Mouse (Mus musculus): Measurements from ENCODE around the gene Gltp.
A peak's percentile ranks its signal among the peaks of the same experiment; 100 is the strongest.

The Gltp gene

DNA sequence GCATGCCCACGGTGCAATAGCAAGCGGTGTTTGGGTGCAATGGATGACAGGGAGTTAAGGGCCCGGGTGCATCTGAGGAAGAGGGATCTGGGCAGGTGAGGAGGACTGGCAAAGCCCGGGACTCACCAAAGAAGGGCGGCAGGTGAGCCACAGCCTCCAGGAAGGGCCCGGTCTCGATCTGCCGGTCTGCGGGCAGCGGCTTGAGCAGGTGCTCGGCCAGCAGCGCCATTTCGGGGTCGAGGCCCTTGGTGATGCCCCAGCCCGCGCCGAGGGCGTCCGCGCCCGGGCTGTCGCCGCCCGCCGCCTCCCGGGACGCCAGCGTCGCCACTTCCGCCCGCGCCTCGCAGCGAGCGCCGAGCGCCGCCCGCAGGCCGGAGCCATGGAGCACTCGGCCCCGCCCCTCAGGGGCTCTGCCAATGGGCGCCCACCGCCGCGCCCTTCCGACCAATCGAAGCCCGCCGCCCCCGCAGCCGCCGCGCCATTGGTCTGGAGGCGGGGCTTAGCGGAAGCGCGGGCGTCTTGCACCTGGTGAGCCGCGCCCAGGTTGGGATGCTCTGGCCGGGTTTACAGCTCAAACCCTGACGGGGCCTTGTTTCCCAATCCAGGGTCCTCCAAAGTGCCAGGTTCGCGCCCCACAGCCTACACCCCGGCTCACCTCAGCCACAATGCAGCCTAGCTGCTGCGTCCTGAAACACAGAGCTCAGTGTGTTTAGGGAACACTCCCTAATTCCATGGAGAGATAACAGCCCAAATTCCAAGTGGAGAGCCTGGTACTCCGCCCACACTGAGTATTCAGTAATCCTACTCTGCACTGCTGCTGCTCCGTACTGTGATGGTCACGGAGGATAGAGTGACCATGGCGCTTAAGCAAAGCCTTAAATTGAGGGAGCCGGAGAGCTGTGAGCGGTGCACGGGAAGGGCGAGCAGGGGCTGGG, at the start of gene Gltp:
Gene Gltp, minus strand, starts transcription at position 352 of the 935 bp plus-strand sequence.
- peak; percentile 79 for DNase-seq (ENCODE audit: low read depth, low spot score)

- DNase-seq (ENCODE audit: low read depth, low spot score), result no peak
Measured at GRCm38 (mm10) chr5:114738707-114739241, 48.0 kb upstream of the Gltp start.

- DNase-seq (ENCODE audit: low read depth, low spot score), result no peak
Measured at GRCm38 (mm10) chr5:114737090-114737887, 46.5 kb upstream of the Gltp start.

DNA sequence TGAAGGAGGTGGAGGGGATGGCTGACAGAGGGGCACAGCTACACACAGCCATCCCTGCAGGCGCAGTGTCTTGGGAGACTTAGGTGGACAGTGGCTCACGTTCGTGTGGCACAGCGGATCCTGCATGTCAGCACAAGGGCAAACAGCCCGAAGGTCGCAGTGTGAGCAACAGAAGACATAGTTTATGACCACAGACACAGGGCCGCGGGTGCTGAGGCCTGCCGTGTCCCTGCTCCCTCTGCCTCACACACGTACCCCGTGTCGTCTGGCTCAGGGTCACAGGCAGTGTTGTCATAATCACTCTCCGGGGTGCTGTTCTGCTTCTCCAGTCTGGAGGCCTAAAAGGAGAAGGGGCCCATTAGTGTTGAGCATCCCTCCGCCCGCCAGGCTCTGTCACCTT, 42.8 kb upstream of the Gltp start:
- no peak for DNase-seq (ENCODE audit: low read depth, low spot score)

- no peak for DNase-seq (ENCODE audit: low read depth, low spot score)
Measured at GRCm38 (mm10) chr5:114731969-114732368, 41.2 kb upstream of the Gltp start.

GRCm38 (mm10) chr5:114731498-114731897, 40.7 kb upstream of the Gltp start:
- no peak for DNase-seq (ENCODE audit: low read depth, low spot score)

- no peak for DNase-seq (ENCODE audit: low read depth, low spot score)
Measured at GRCm38 (mm10) chr5:114730129-114730528, 39.3 kb upstream of the Gltp start.

- DNase-seq (ENCODE audit: low read depth, low spot score), result no peak
Measured at GRCm38 (mm10) chr5:114728160-114728559, 37.4 kb upstream of the Gltp start.

DNA sequence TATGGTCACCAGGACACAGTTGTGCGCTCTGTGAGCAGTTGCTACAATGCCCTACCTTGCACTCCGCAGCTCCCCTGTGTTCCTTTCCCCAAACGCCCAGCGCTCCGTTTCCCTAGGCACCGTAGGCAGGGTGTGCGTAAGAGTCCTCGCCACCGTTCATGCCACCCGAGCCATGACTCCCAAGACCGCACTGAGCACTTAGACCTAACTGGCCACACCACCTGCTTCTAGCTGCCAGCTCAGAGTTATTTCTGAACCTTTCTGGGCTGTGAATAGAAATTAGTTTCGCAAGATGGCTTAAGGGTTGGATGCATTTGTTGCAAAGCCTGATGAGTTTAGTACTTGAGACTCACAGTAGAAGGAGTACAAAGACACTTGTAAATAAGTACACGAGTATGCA, 32.1 kb upstream of the Gltp start:
- DNase-seq (ENCODE audit: low read depth, low spot score), result no peak

DNA sequence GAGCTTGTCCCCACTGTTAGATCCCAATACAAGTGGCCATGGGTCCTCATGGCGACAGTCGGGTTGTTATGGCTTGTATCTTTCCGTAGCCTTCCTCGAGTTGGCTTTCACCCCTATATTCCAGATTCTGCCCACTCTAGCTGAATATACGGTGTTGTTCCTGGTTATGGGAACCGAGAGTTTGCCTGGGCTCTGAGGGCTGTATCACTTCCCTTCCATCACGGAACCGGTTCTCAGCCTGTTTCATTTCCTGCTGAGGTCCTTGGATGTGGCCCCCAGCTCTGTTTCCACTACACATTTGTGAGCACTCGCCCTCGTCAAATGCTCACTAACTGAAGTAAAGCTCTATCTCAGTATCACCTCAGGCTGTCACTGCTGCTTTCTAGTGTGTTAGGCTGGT, 31.2 kb upstream of the Gltp start:
- no peak for DNase-seq (ENCODE audit: low read depth, low spot score)

DNA sequence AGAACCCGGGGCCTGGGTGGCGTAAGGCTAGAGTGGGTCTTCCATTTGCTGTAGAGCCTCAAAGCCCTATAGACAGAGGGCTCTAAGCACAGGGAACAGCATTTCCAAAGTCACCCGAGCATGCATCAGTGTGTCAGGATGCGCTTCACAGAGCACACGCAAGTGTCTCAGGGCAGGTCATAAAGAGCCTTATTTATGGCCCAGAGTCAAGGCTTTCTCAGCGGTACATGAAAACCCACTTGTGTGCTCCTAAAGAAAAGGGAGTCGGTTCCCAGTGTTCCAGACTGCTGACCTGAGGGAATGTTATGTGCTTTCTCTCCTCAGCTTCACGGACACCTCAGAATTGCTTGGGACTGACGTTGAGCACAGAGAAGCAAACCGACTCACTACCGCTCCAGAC, 30.0 kb upstream of the Gltp start:
- DNase-seq (ENCODE audit: low read depth, low spot score), result no peak

- DNase-seq (ENCODE audit: low read depth, low spot score), result no peak
Measured at GRCm38 (mm10) chr5:114719928-114720270, 29.1 kb upstream of the Gltp start.

- DNase-seq (ENCODE audit: low read depth, low spot score), result no peak
Measured at GRCm38 (mm10) chr5:114719003-114719927, 28.5 kb upstream of the Gltp start.

- DNase-seq (ENCODE audit: low read depth, low spot score), result no peak
Measured at GRCm38 (mm10) chr5:114718483-114718882, 27.7 kb upstream of the Gltp start.

DNA sequence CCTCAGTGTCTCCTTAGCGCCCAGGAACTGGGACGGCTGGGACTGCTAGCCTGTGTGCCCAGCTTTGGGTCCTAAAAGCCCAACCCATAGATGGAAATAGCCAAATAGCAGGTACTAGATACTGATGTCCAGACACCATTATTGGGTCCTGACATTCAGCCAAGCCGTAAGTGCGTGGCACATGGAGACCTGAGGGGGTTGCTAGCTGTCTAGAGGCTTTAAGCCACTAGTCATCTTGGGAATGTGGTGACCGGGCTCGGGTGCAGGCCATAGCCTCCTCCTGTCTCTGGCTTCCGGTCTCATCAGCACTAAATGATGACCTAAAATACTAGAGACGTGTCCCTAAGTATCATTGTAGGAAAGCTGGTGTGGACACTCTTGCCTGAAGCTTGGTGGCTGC, 27.2 kb upstream of the Gltp start:
- DNase-seq (ENCODE audit: low read depth, low spot score), result no peak

DNA sequence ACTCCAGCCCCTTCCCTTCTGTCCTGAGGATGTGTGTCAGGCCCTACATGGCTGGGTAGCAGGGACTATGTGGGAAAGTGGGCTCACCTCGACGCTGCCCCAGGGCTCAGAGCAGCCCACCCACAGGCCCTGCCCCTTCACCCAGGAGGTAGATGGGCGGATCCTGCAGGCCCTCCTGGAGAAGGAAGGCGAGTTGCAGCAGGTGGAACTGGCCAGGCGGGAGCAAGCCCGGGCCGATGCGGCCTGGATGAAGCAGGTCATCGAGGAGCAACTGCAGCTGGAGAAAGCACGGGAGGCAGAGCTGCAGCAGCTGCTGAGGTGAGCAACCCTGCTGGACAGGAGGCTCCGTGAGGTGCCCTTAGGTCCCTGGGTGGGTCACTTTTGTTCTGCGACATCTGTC, 26.5 kb upstream of the Gltp start:
- DNase-seq (ENCODE audit: low read depth, low spot score), result no peak

DNA sequence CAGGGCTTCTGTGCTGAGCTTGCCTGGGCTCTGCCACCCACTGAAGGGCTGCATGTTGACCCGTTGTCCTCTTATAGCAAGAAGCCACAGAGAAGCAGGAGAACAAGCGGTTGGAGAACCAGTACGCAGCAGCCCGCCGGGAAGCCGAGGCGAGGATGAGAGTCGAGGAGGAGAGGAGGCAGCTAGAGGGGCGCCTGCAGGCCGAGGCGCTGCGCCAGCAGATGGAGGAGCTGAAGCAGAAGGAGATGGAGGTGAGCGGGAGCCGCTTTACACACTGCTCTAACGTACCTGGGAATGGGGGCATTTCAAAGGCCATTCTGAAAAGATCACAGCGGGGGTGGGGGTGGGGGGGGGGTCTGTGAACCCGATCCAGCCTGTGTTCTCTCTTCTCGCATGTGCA, 23.8 kb upstream of the Gltp start:
- DNase-seq (ENCODE audit: low read depth, low spot score), result no peak

GRCm38 (mm10) chr5:114709357-114709756, 18.6 kb upstream of the Gltp start:
- DNase-seq (ENCODE audit: low read depth, low spot score), result no peak

GRCm38 (mm10) chr5:114708491-114708890, 17.7 kb upstream of the Gltp start:
- DNase-seq (ENCODE audit: low read depth, low spot score), result no peak

DNA sequence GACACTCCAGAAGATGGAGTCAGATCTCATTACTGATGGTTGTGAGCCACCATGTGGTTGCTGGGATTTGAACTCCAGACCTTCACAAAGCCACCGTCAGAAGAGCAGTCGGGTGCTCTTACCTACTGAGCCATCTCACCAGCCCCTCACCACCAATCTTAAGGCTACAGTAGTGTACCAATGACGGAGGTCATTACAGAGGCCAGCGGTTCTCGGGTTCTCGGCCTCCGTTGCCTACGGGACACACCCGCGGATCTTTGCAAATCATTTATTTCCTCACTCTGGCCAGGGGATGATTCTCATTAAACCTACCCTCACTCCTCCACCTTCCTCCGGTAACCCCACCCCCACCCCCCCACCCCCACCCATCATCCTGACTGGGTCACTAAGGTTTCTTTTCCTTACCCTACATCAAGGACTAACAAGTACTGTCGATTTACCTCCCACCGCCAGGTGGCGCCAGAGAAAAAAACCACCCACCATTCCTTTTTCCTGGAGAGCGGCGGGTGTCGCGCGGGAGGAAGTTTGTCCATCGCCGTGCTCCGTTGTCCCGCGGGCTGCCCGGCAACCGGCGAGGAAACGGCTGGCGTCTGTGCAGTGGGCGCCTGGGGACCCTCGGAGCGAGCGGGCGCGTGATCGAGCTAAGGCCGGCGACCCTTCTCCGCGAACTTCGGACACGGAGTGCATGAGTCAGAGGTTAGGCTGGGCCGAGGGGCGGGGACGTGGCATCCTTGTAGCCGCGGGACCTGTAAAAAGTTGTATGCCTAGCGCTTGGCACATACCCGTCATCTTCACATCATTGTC, 16.7 kb upstream of the Gltp start, which contains the start of gene Tchp:
Gene Tchp, plus strand, starts transcription at position 496 of the 804 bp plus-strand sequence.
- peak; percentile 83 for DNase-seq (ENCODE audit: low read depth, low spot score)
